Mouse (Mus musculus): Measurements from ENCODE around the gene Nfatc2ip.

The Nfatc2ip gene

GRCm38 (mm10) chr7:126396298-126397119, at the start of gene Nfatc2ip:
Nfatc2ip (minus strand) TSS chr7:126396737.
- peak; percentile 99 for DNase-seq (ENCODE audit: low read depth, low spot score)

GRCm38 (mm10) chr7:126446217-126446616, 49.7 kb upstream of the Nfatc2ip start:
- DNase-seq (ENCODE audit: low read depth, low spot score), result no peak

- no peak for DNase-seq (ENCODE audit: low read depth, low spot score)
Measured at GRCm38 (mm10) chr7:126445104-126445815, 48.7 kb upstream of the Nfatc2ip start.

- no peak for DNase-seq (ENCODE audit: low read depth, low spot score)
Measured at GRCm38 (mm10) chr7:126444536-126444935, 48.0 kb upstream of the Nfatc2ip start.

- DNase-seq (ENCODE audit: low read depth, low spot score), result no peak
Measured at GRCm38 (mm10) chr7:126443997-126444396, 47.5 kb upstream of the Nfatc2ip start.

- DNase-seq (ENCODE audit: low read depth, low spot score), result no peak
Measured at GRCm38 (mm10) chr7:126440134-126440533, 43.6 kb upstream of the Nfatc2ip start.

- DNase-seq (ENCODE audit: low read depth, low spot score), result peak; percentile 62
Measured at GRCm38 (mm10) chr7:126436851-126437250, 40.3 kb upstream of the Nfatc2ip start.

- peak; percentile 51 for DNase-seq (ENCODE audit: low read depth, low spot score)
Measured at GRCm38 (mm10) chr7:126435801-126436200, 39.3 kb upstream of the Nfatc2ip start.

- DNase-seq (ENCODE audit: low read depth, low spot score), result no peak
Measured at GRCm38 (mm10) chr7:126434726-126435125, 38.2 kb upstream of the Nfatc2ip start.

- no peak for DNase-seq (ENCODE audit: low read depth, low spot score)
Measured at GRCm38 (mm10) chr7:126430167-126430566, 33.6 kb upstream of the Nfatc2ip start.

GRCm38 (mm10) chr7:126429503-126429898, 33.0 kb upstream of the Nfatc2ip start:
- DNase-seq (ENCODE audit: low read depth, low spot score), result no peak

- DNase-seq (ENCODE audit: low read depth, low spot score), result peak; percentile 85
Measured at GRCm38 (mm10) chr7:126428631-126429502, 32.3 kb upstream of the Nfatc2ip start, which contains the start of gene Rabep2. Rabep2 (plus strand) TSS chr7:126428759.

- DNase-seq (ENCODE audit: low read depth, low spot score), result no peak
Measured at GRCm38 (mm10) chr7:126428154-126428553, 31.6 kb upstream of the Nfatc2ip start.

- DNase-seq (ENCODE audit: low read depth, low spot score), result peak; percentile 87
Measured at GRCm38 (mm10) chr7:126427323-126427860, 30.9 kb upstream of the Nfatc2ip start.

GRCm38 (mm10) chr7:126424161-126424560, 27.6 kb upstream of the Nfatc2ip start:
- DNase-seq (ENCODE audit: low read depth, low spot score), result no peak

GRCm38 (mm10) chr7:126421756-126422155, 25.2 kb upstream of the Nfatc2ip start:
- no peak for DNase-seq (ENCODE audit: low read depth, low spot score)

- no peak for DNase-seq (ENCODE audit: low read depth, low spot score)
Measured at GRCm38 (mm10) chr7:126418496-126418895, 22.0 kb upstream of the Nfatc2ip start.

- no peak for DNase-seq (ENCODE audit: low read depth, low spot score)
Measured at GRCm38 (mm10) chr7:126417606-126418005, 21.1 kb upstream of the Nfatc2ip start.

- DNase-seq (ENCODE audit: low read depth, low spot score), result no peak
Measured at GRCm38 (mm10) chr7:126417045-126417444, 20.5 kb upstream of the Nfatc2ip start.

GRCm38 (mm10) chr7:126416615-126417014, 20.1 kb upstream of the Nfatc2ip start:
- DNase-seq (ENCODE audit: low read depth, low spot score), result no peak

- DNase-seq (ENCODE audit: low read depth, low spot score), result no peak
Measured at GRCm38 (mm10) chr7:126414725-126415124, 18.2 kb upstream of the Nfatc2ip start, which contains the start of gene Cd19. Cd19 (minus strand) TSS chr7:126414889.

Measured in ES-CJ7 (cell line).